In genomic region chr8:117639631-117640030, GRCm38 (mm10) we compare ENCODE assay signal across 36 mouse cellular contexts. TPM values are rescaled to one million over a fixed set of nuclear protein-coding genes. Genes with fewer than 3 reads are reported as not detected.
DNase-seq lines count a peak whose midpoint lies in the region; ATAC-seq and TF ChIP-seq lines count a peak whose summit lies in the region.
"Had no signal": no experiment of that assay in that cellular context is flagged by ENCODE, and none has a peak within 500 bp of the region (broad histone marks: within the 10 kb centered on the region; RNA-seq: fewer than 3 reads in every experiment).

No protein-coding gene starts in this region.

- no peak overlapping the region for H3K4me3 ChIP-seq in liver, adult 2 months (ENCODE audit: insufficient read depth, low read depth, low read length)
- H3K4me3 ChIP-seq in liver, embryonic 11.5 days (ENCODE audit: low read depth, low read length) = no peak overlapping the region
- no peak overlapping the region for H3K4me3 ChIP-seq in MEL (ENCODE audit: control insufficient read depth in 1 of 2, insufficient read depth in 1 of 2, low read depth in 2 of 2, low read length in 2 of 2)
- no peak overlapping the region for H3K4me3 ChIP-seq in kidney, embryonic 15.5 days (replicated peaks)
- H3K4me3 ChIP-seq: embryonic facial prominence, embryonic 10.5 days; embryonic facial prominence, embryonic 15.5 days; forebrain, embryonic 12.5 days; heart, embryonic 10.5 days; heart, embryonic 15.5 days; hindbrain, embryonic 12.5 days; intestine, embryonic 15.5 days; limb, embryonic 13.5 days; myocyte; neural tube, embryonic 13.5 days had no signal

- TF ChIP-seq CTCF in liver, adult 2 months (IDR thresholded peaks at IDR 0.05; ENCODE audit: low read depth, low read length) = 0 out of 2 replicates have a peak, but pooled peaks have one; percentile 19
- TF ChIP-seq CTCF in MEL (IDR thresholded peaks at IDR 0.05 in 2 of 3, conservative IDR thresholded peaks at IDR 0.05 in 1 of 3; ENCODE audit: control insufficient read depth in 1 of 3, insufficient read depth in 1 of 3, low read depth in 2 of 3, low read length in 3 of 3, poor library complexity in 1 of 3, severe bottlenecking in 1 of 3) = peak; percentile 21 to 33 (median 27); a peak in 4 of 6 replicates

- no peaks in the 10 kb centered on the region for H3K27me3 ChIP-seq in liver, adult 2 months (ENCODE audit: control insufficient read depth, insufficient read depth, low read length)
- no peaks in the 10 kb centered on the region for H3K27me3 ChIP-seq in liver, embryonic 11.5 days (replicated peaks; ENCODE audit: control insufficient read depth, insufficient read depth, low read length)
- no peaks in the 10 kb centered on the region for H3K27me3 ChIP-seq in MEL (ENCODE audit: control insufficient read depth in 1 of 2, insufficient read depth in 2 of 2, low read length in 2 of 2)
- H3K27me3 ChIP-seq in kidney, embryonic 15.5 days = no peaks in the 10 kb centered on the region
- H3K27me3 ChIP-seq: embryonic facial prominence, embryonic 15.5 days; forebrain, embryonic 12.5 days; heart, embryonic 15.5 days; hindbrain, embryonic 12.5 days; intestine, embryonic 15.5 days; limb, embryonic 13.5 days; neural tube, embryonic 13.5 days had no signal

- no peak for ATAC-seq in liver, embryonic 11.5 days (replicated peaks; ENCODE audit: low FRiP score)
- ATAC-seq in monocyte, adult 5-6 weeks (replicated peaks; ENCODE audit: insufficient number of reproducible peaks, low FRiP score, low TSS enrichment, poor library complexity, severe bottlenecking) = 0 out of 2 replicates have a peak, but pooled peaks have one; percentile 10
- ATAC-seq in kidney, embryonic 15.5 days (replicated peaks; ENCODE audit: low FRiP score) = no peak
- ATAC-seq: activated CD4-positive, CD25-positive, alpha-beta regulatory T cell, adult 4 months; CD4-positive, CD25-positive, alpha-beta regulatory T cell, adult 4 months; hindbrain, postnatal 0 days; intestine, embryonic 15.5 days; midbrain, embryonic 16.5 days had no signal

- no peaks in the 10 kb centered on the region for H3K36me3 ChIP-seq in liver, adult 2 months (ENCODE audit: control insufficient read depth, insufficient read depth, low read length)
- no peaks in the 10 kb centered on the region for H3K36me3 ChIP-seq in liver, embryonic 11.5 days (ENCODE audit: control insufficient read depth, insufficient read depth, low read length)
- no peaks in the 10 kb centered on the region for H3K36me3 ChIP-seq in MEL (ENCODE audit: control insufficient read depth in 1 of 2, insufficient read depth in 2 of 2, low read length in 2 of 2)
- H3K36me3 ChIP-seq in kidney, embryonic 15.5 days = no peaks in the 10 kb centered on the region
- H3K36me3 ChIP-seq: embryonic facial prominence, embryonic 10.5 days; embryonic facial prominence, embryonic 15.5 days; forebrain, embryonic 12.5 days; G1E; heart, embryonic 10.5 days; heart, embryonic 15.5 days; hindbrain, embryonic 12.5 days; intestine, embryonic 15.5 days; limb, embryonic 13.5 days; neural tube, embryonic 13.5 days had no signal

- WGBS in liver, adult 2 months = 97% methylated on average over 9 of the region's 9 CpGs
- WGBS in liver, embryonic 11.5 days = 81% methylated on average over 9 of the region's 9 CpGs
- WGBS in kidney, embryonic 15.5 days = 93% methylated on average over 9 of the region's 9 CpGs

- TF ChIP-seq EP300 in MEL (IDR thresholded peaks at IDR 0.05; ENCODE audit: low read depth in 1 of 2, low read length in 2 of 2) = no peak

- no peak overlapping the region for H3K27ac ChIP-seq in liver, adult 2 months (replicated peaks; ENCODE audit: insufficient read depth, low read depth, low read length)
- no peak overlapping the region for H3K27ac ChIP-seq in liver, embryonic 11.5 days (ENCODE audit: low read depth, low read length)
- no peak overlapping the region for H3K27ac ChIP-seq in MEL (ENCODE audit: control insufficient read depth, low read depth, low read length)
- H3K27ac ChIP-seq in kidney, embryonic 15.5 days = no peak overlapping the region
- H3K27ac ChIP-seq: embryonic facial prominence, embryonic 10.5 days; embryonic facial prominence, embryonic 15.5 days; forebrain, embryonic 12.5 days; heart, embryonic 10.5 days; heart, embryonic 15.5 days; hindbrain, embryonic 12.5 days; hindbrain, postnatal 0 days; intestine, embryonic 15.5 days; limb, embryonic 13.5 days; liver, embryonic 14.5 days; neural tube, embryonic 13.5 days had no signal

- peak; percentile 8 for TF ChIP-seq RAD21 in MEL (IDR thresholded peaks at IDR 0.05; ENCODE audit: low read depth, low read length)

- no peaks in the 10 kb centered on the region for H3K79me2 ChIP-seq in liver, adult 2 months (ENCODE audit: control insufficient read depth, insufficient read depth, low read length)
- H3K79me2 ChIP-seq in MEL (ENCODE audit: control insufficient read depth, insufficient read depth, low read length, poor library complexity) = no peaks in the 10 kb centered on the region

- no peak for TF ChIP-seq POLR2A in liver, adult 2 months (IDR thresholded peaks at IDR 0.05; ENCODE audit: extremely low read depth, insufficient read depth, low read length)
- TF ChIP-seq POLR2A in MEL (IDR thresholded peaks at IDR 0.05; ENCODE audit: control insufficient read depth in 1 of 2, insufficient read depth in 1 of 2, low read depth in 1 of 2, low read length in 2 of 2, poor library complexity in 1 of 2) = no peak

- H3K4me1 ChIP-seq in liver, adult 2 months (ENCODE audit: control insufficient read depth, insufficient read depth, low read length) = no peaks in the 10 kb centered on the region
- no peaks in the 10 kb centered on the region for H3K4me1 ChIP-seq in liver, embryonic 11.5 days (replicated peaks; ENCODE audit: control insufficient read depth, insufficient read depth, low read length)
- no peaks in the 10 kb centered on the region for H3K4me1 ChIP-seq in MEL (ENCODE audit: control insufficient read depth in 1 of 2, insufficient read depth in 2 of 2, low read length in 2 of 2)
- H3K4me1 ChIP-seq in kidney, embryonic 15.5 days = no peaks in the 10 kb centered on the region
- H3K4me1 ChIP-seq: embryonic facial prominence, embryonic 10.5 days; embryonic facial prominence, embryonic 15.5 days; forebrain, embryonic 12.5 days; heart, embryonic 10.5 days; heart, embryonic 15.5 days; hindbrain, embryonic 12.5 days; intestine, embryonic 15.5 days; limb, embryonic 13.5 days; neural tube, embryonic 13.5 days had no signal

- DNase-seq in liver, adult 2 months (ENCODE audit: extremely low read depth, low read depth, low spot score) = no peak
- DNase-seq in liver, embryonic 11.5 days (ENCODE audit: low spot score) = no peak
- peak; percentile 15 for DNase-seq in MEL (ENCODE audit: low read depth, low spot score)
- no peak for DNase-seq in embryo, embryonic 10 days (ENCODE audit: low spot score)
- DNase-seq in cerebellum, postnatal 4 days (ENCODE audit: low spot score in 2 of 2) = no peak
- DNase-seq: adrenal gland, adult 2 months; adrenal gland, postnatal 36 days; cerebellum, adult 18-20 months; cerebellum, postnatal 10 days; gastrocnemius, postnatal 14 days; kidney, adult 9 months; kidney, postnatal 25 days; lung, embryonic 14.5 days; right cerebral cortex, postnatal 14 days; spleen, adult 18-20 months; thymus, adult 2 months; thymus, postnatal 36 days had no signal

- H3K4me2 ChIP-seq in liver, embryonic 11.5 days = no peak overlapping the region
- no peak overlapping the region for H3K4me2 ChIP-seq in kidney, embryonic 15.5 days
- H3K4me2 ChIP-seq: embryonic facial prominence, embryonic 15.5 days; forebrain, embryonic 12.5 days; heart, embryonic 15.5 days; hindbrain, embryonic 12.5 days; intestine, embryonic 15.5 days; limb, embryonic 13.5 days; lung, embryonic 14.5 days; midbrain, embryonic 11.5 days; neural tube, embryonic 13.5 days had no signal

- no peak overlapping the region for H3K9ac ChIP-seq in liver, adult 2 months (ENCODE audit: low read depth, low read length)
- no peak overlapping the region for H3K9ac ChIP-seq in liver, embryonic 11.5 days (ENCODE audit: low read depth, low read length)
- H3K9ac ChIP-seq in MEL (ENCODE audit: control insufficient read depth, low read depth, low read length, poor library complexity, severe bottlenecking) = no peak overlapping the region
- no peak overlapping the region for H3K9ac ChIP-seq in kidney, embryonic 15.5 days
- H3K9ac ChIP-seq: embryonic facial prominence, embryonic 15.5 days; forebrain, embryonic 12.5 days; heart, embryonic 15.5 days; hindbrain, embryonic 12.5 days; intestine, embryonic 15.5 days; limb, embryonic 13.5 days; liver, embryonic 14.5 days; lung, embryonic 14.5 days; neural tube, embryonic 13.5 days had no signal

- H3K9me3 ChIP-seq in liver, embryonic 11.5 days (ENCODE audit: control insufficient read depth, low read length) = no peaks in the 10 kb centered on the region
- no peaks in the 10 kb centered on the region for H3K9me3 ChIP-seq in MEL (replicated peaks; ENCODE audit: insufficient read depth, low read length)
- no peaks in the 10 kb centered on the region for H3K9me3 ChIP-seq in kidney, embryonic 15.5 days (replicated peaks)
- H3K9me3 ChIP-seq: embryonic facial prominence, embryonic 10.5 days; embryonic facial prominence, embryonic 15.5 days; heart, embryonic 10.5 days; heart, embryonic 15.5 days; hindbrain, embryonic 12.5 days; intestine, embryonic 15.5 days; neural tube, embryonic 13.5 days had no signal

TF ChIP-seq in MEL, 35 proteins besides CTCF, POLR2A, EP300 and RAD21:
- peak; percentile 16; the same call in 1 of the 2 replicates for TF ChIP-seq SMC3 (IDR thresholded peaks at IDR 0.05; ENCODE audit: low read depth, low read length)
- TF ChIP-seq MEF2A (IDR thresholded peaks at IDR 0.05; ENCODE audit: extremely low read depth, insufficient replicate concordance, low read depth, low read length, poor library complexity, severe bottlenecking) = no peak
- TF ChIP-seq ZC3H11A (IDR thresholded peaks at IDR 0.05; ENCODE audit: low read depth, low read length) = no peak
- TF ChIP-seq UBTF (IDR thresholded peaks at IDR 0.05; ENCODE audit: borderline replicate concordance, insufficient read depth, low read depth, low read length) = no peak
- TF ChIP-seq GATA1 (IDR thresholded peaks at IDR 0.05; ENCODE audit: low read depth, low read length) = no peak
- TF ChIP-seq MAX (IDR thresholded peaks at IDR 0.05; ENCODE audit: low read length) = no peak
- no peak for TF ChIP-seq MAFK (IDR thresholded peaks at IDR 0.05; ENCODE audit: borderline replicate concordance, low read depth, low read length)

RNA-seq across cellular contexts. Expression of gene Sdr42e1, which starts 33.9 kb away (rescaled TPM):
- total RNA-seq in liver, adult 2 months (2014; rRNA removed) = 56.5 and 77.6 TPM in 2 replicates
- 124 and 131 TPM in 2 replicates for polyA plus RNA-seq in liver, adult 2 months (2012; rRNA removed)
- polyA plus RNA-seq in liver, embryonic 11.5 days (2014; fragmentation: Nextera tagmentation; extraction: Ambion mirVana) = 1.0 and 1.7 TPM in 2 replicates
- total RNA-seq in MEL (2012; rRNA removed) = not detected in 2 replicates
- not detected for polyA plus RNA-seq in MEL (2012; ENCODE audit: insufficient read depth in 1 of 2, insufficient read length in 2 of 2, low read depth in 1 of 2, low replicate concordance in 2 of 2, missing spikeins in 1 of 2)
- total RNA-seq in monocyte, adult 5-6 weeks (2017) = 0.76 to 5.2 TPM (median 1.9 TPM) in 3 replicates
- 2.1 and 2.5 TPM in 2 replicates for polyA plus RNA-seq in kidney, embryonic 15.5 days (2015; fragmentation: Nextera tagmentation; extraction: Ambion mirVana)
- polyA plus RNA-seq: G1E had no signal

Comparison
In these comparisons a context has a peak if more than half of its experiments do, and no peak if none do; other contexts are left out.
1. RNA of gene Sdr42e1, which starts 33.9 kb away (polyA plus RNA-seq): 124 to 131 TPM in liver, adult 2 months; 2.1 to 2.5 TPM in kidney, embryonic 15.5 days, 1.0 to 1.7 TPM in liver, embryonic 11.5 days and not detected in MEL; every median in the first group is over 10 times any median in the second.